Mouse (Mus musculus) cerebral cortex, adult 2 months (tissue): ENCODE data around the gene 2310030G06Rik.

ENCODE experiments used
- WGBS: fragments of 180-500 bp; shearing (Covaris S2); methylation state at CpG from one replicate; pipeline ENCODE4 v1.1.7; 2018; 5-methylcytosine and 5-hydroxymethylcytosine counted together

The 2310030G06Rik gene

DNA sequence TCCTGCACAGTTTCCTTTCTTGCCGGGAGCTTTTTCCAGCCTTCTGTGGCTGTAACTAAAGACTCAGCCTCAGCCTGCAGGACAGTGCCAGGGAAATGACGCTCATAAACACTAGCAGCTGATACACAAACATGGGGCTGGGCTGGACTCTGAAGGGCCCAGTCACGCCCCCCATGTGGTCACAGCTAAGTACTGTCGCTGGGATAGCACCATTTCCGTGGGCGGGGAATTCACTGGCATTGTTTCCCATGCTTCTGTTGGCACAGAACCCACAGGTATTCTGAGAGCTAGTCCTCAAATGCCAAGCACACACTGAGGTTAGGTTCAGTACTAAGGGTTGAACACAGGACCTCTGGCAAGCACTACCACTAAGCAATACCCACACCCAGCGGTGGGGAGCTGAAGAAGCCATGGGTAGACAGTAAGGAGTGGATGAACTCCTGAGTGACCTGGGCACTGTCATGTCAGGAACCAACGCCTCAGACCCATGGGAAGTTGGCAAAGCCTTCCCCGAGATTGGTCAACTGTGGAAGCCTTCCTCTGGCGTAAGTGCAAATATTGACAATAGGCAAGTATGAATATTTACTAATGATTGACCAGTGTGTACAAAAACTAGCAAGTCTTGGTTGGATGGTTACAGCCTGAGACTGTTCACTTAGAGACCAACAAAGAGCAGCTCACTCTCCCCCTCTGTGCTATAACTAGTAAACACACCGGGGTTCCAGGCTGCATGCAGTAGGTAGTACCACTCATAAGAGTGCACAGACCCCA is 45.2 kb downstream of the 2310030G06Rik start:
- WGBS: 54% methylated on average over 11 of the region's 11 CpGs

DNA sequence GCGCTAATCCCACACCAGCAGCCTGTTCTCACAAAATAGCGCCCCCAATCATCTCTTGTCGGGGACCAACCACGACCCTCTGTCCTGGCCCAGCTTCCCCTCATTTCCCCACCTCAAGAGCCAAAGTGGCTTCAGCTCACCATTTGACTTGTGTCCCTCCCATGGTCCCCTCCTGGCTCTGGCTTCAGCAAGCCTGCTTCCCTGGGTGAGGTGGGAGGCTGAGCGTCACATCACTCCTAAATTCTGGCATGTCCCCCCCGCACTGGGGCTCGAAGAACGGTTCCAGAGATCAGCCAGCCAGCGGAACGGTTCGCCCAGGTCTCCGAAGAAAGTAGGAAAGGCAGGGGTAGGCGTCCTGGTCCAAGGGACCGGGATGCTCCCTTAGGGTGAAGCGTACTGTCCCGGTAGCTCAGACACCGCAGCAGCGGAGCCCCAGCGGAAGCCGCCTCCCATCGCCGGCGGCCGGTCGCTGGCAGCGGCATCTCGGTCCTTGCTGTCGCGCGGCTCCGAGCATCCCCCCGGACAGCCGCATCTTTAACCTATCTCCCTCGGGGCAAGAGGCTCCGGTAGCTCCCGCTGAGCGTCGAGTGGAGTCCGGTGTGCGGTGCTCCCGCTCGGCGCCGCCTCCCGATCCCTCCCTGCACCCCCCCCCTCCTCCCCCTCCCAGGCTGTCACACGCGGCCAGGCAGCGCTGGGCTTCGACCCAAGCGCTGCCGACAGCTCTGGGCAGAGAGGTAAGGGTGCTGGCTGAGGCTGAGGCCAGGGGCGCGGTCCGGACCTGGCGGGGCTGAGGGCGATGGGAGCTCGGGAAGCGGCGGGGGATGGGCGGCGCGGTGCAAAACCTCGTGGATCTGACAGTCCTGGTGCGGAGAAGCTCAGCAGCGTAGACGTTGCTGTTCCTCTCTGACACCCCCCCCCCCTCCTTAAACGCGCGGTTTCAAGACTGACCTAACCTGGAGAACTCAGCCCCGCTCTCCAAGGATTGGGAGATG is 47.6 kb downstream of the 2310030G06Rik start:
- under 1% methylated on average over 70 of the region's 70 CpGs for WGBS

DNA sequence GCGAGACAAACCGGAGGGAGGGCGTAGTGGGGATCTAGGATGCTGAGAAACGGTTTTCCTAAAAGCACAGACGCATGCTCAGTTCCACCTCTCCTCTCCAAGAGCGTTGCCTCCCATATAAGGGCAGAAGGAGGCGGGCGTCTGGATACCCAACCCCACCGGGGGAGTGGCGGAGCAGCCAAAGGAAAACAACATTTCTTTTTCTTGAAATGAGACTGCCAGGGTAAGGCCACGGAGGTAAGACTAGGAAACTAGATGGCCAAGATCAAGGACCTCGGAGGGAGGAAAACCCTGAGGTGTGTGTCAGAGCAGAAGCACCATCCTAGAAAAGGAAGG is 48.7 kb downstream of the 2310030G06Rik start:
- 2% methylated on average over 12 of the region's 12 CpGs for WGBS

DNA sequence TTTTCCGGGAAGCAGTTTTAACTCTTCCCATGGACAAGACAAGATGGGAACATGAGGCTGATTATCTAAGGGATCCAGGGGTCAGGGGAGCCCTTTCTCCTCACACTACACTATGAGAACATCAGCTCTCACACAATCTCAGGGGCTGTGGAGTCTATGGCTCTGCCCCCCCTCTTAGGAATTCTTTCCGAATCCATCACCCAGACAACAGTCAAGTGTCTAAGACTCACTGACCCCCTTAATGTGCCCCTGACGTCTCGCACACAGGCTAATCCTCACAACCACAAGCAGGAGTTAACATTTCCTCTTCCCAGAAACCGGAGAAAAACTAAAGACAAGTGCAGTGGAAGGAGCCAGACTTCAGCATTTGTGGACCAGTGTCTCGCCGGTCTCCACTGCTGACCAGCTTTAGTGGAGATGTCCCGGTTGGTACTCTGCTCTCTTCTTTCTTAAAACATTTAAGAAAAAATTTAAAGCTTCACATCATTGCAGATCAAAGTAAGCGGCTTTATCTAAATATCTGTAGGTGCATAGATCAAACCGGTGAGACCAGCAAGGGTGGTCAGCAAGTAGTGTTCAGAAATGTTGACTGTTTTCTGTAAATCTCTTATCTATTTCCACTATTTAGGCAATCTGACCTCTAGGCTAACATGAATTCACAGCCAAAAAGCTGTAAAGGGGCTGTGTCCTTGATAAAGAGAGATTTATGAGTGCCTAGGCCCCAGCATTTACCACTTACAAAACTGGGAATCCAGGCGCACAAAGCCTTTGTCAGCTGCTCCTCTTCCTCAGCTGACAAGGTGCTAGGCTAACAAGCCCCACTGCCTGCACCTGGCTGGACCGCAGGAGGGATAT is 49.3 kb downstream of the 2310030G06Rik start:
- 37% methylated on average over 12 of the region's 12 CpGs for WGBS

DNA sequence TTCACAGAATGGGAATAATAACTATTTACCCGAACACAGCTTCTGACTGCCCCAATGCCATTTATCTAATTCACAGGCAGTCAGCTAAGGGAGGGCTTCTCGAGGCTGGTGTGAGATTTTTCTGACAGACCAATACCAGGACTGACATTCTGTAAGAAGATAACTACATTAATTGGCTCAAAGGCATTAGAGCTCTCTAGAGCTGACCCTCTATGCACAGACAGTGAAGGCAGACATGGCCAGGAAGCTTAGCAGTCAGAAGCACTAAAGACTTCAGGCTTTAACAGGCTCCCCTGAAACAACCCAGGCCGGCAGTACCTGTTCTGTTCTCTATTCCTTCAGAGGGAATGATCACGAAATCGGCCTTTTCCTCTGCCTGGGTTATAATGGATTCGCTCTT is 51.2 kb downstream of the 2310030G06Rik start:
- 89% methylated on average over 6 of the region's 6 CpGs for WGBS

DNA sequence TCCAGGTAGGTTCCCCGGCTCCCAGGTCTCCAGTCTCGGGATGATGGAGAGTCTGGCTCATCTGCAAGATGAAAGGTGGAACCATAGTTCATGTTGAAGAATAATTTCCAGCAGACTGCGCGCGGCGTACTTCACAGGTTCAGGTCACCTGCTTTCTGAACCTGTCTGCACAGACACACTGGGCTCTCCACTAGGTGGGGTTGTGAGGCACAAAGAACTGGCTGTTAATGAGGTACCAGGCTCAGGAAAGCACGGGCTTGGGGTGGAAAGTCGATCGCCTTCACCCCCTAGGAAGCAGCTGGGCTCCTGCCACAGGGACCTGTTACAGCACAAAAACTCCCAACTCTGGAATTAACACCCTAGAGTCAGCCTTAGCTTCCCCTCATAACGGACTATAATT is 52.7 kb downstream of the 2310030G06Rik start:
- WGBS: 39% methylated on average over 10 of the region's 10 CpGs

DNA sequence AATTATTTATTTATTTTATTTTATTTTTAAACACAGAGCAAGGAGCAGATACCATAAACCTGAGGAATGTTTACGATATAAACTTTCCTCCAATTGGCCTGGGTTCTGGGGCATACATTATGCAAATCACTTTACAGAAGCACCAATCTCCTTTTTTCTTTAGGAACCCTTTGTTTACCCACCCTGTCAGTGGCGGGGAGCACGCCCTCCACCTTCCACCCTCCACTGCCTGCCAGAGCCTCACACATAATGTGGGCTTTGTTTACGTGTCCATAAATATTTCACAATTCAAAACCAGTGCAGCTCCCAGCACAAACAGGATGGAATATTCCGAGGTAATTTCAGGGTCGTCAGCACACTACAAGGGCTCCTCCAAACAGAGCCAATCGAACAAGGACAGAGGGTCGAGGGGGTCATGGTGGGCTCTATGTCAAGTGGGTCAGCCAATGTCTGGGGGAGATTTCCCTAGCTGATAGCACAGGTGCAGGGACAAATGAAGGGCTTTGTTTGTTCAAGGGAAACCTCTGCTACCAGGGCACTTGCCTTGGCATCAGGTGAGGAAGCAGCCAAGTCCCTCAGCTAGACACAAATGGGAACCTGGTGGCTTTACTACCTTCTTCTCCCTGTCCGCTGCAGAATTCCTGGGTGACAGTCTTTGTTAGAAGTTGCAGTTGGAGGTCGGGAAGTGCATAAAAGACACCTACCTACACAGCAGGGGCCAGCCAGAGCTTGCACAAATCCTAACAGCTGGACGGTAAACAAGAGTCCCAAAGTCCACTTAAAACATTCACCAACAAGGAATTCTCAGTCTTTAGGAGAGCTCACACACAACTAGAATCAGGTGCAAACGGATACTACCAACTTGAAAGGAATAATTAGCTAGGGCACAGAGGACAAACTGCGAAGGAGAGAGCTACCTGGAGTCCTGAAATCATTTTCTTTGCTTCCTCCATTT is 53.4 kb downstream of the 2310030G06Rik start:
- 50% methylated on average over 13 of the region's 13 CpGs for WGBS
